Mouse (Mus musculus) megakaryocyte, embryonic 14.5 days (primary cell): ENCODE results near the gene Unc5cl.

ENCODE experiments used
- FLI1 ChIP-seq: IDR thresholded peaks from 2 replicates; pipeline ENCODE4 v1.6.1; 2012; ENCODE audit warnings: low read length, inconsistent platforms, mixed read lengths
- GATA1 ChIP-seq: IDR thresholded peaks from 3 replicates; pipeline ENCODE4 v1.6.1; 2012; ENCODE audit warnings: mixed read lengths, low read length, inconsistent platforms, borderline replicate concordance

DNA sequence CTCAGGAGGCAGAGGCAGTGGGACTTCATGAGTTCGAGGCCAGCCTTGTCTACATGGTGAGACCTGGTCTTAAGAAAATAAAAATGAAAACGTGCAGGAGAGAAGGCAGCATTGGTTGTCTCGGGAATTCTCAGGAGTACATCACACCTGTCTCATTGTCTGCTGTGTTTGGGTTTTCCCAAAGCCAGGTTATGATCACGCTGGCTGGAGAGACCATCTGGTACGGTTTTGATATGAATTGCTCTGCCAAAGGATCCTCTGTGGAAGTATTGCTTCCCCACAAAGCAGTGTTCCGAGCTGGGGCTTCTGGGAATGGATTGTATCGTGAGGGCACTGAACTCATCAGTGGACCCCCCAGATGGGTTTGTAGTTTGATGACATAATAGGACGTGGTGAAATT is 20.7 kb downstream of the Unc5cl start:
- TF ChIP-seq FLI1 (no peak), GATA1 (no peak)
